Mouse (Mus musculus): ENCODE data around the gene Glra4. TPM values are rescaled to one million over a fixed set of nuclear protein-coding genes. Genes with fewer than 3 reads are reported as not detected.
"Not testable (repeated sequence)": the region's sequence is repeated elsewhere in the genome, so short reads cannot be mapped to it uniquely, and the experiment has no call there.

Glra4 gene
- total RNA-seq, 1 experiment from 2014 or later = 0.09 TPM

DNA sequence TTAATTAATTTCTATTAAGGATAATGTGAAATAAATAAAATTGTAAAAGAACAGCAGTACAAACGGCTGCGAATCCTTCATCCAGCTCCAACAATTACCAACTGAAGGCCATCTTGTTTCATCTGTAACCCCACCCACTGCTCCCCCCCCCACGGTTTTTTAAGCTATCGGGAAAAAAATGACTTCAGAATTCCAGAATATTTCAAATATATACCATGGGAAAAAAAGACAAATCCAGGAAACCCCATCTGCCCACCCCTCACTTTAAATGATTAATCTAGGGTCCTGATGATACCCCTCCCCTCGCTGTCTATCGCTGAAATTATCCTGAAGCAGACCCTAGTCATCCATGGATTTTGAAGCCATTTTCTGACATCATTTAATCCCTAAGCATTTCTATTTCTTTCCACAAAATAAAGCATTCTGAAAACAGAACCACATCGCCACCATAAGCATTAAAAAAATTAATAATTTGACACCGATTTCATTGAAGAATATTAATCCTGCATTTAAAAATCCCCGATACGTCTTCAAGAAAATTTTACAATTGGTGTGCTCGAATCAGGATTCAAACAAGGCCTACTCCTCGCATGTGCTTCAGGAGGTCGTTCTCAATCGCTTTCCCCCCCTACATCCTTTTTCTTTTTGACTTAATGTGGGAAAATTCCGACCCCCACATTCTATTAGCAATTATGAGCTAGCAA is 39.7 kb downstream of the Glra4 start:
- ATAC-seq (replicated peaks; ENCODE audit: low read depth, poor library complexity, severe bottlenecking) = no peak

DNA sequence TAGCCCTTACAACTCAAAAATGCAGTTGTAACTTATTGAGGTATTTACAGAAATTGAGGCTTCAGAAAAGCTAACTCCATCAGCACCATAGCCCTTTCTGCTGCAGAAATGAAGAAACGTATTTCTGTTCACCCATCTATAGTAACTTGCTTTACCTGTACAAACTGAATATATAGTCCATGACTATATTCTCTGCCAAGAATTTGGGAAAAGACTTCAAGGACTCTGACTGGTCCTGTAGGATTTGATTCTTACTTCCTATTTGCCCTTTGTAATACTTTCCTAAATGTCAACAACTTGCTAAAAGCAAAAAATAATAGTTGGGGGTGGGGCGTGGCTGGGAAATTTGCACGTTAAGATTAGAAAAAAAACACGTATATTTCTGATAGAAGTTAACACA is 47.9 kb downstream of the Glra4 start:
- ATAC-seq (replicated peaks; ENCODE audit: low read depth, poor library complexity, severe bottlenecking) = no peak

DNA sequence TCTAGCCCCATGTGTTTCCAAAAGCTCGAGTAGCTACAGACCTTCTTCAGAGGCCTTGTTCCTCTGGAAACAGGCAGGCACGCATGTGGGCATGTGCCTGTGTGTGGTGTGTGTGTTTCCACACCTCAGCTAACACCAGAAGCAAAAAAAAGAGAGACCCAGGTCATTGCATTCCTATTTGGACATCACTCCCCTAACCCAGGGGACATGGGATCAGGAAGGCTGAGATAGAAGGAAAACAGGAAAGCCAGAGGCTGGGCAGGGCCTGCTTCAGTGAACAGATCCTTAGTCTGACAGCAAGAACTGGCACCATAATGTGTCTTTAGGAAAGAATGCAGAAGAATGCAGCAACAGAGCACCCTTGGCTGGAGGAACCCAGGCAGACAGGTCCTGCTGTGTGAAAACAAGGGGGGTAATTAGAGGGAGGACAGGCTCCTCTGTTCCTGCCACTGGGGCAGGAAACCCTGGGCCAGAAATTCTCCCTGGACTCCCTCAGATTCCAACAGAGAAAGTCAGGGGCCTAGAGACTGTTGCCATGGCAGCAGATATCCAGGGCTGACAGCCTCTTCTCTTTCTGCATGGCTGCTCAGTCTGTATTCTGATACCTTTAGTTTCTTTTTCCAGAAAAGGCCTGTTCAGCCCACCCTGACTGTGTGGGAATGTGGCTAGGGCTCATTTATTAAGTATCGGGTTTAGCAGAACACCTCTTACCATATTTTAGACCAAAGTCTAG is 65.0 kb downstream of the Glra4 start:
- not testable (repeated sequence) for ATAC-seq (replicated peaks; ENCODE audit: low read depth, poor library complexity, severe bottlenecking)

DNA sequence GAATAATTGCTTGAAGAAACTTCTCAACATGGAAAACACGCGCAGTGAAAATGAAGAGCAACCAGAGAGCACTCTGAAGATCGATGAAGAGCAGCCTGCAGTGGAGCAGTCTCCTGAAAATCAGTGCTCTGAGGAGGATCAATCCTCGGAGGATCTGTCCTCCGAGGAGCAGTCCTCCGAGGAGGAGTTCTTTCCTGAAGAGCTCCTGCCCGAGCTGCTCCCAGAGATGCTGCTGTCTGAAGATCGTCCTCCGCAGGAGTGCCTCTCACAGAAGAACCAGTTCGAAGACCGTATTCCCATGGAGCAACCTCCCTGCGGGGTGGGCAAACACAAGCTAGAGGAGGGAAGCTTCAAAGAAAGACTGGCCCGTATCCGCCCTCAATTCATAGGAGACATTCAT is 71.2 kb downstream of the Glra4 start:
- no peak for ATAC-seq (replicated peaks; ENCODE audit: low read depth, poor library complexity, severe bottlenecking)

DNA sequence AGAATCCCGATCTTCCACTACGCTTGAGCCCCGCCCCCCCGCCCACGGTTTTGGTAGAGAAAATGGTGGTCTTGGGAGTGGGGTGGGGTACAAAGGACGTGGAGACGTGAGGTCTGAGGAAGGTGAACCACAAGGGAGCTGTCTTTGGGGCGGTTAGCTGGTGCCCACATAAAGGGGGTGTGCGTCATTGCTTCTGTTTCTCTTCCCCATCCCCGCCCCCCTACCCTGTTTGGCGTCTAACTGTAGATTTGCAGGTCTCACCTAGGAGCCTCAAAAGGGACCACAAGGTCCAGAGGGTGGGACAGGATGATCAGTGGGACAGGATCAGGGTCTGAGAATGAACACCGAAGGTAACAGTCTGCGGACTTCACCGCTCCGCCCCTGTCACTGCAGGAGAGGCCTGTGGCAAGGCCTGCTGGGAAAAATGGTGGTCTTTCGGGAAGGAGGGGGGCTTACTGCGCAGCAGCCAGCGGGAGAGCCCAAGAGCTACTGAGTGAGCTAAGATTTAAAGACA is 71.7 kb downstream of the Glra4 start:
- ATAC-seq (replicated peaks; ENCODE audit: low read depth, poor library complexity, severe bottlenecking) = peak; percentile 85

Other genes starting within 250 kb of the Glra4 start
- not detected in 2 replicates for gene Kir3dl2, start 236.1 kb downstream of the Glra4 start, total RNA-seq (2017)
- 5.0 and 8.1 TPM in 2 replicates for gene Tceal3, start 189.3 kb downstream of the Glra4 start, total RNA-seq (2017)
- gene Tceal1, start 72.2 kb downstream of the Glra4 start, total RNA-seq (2017) = 2.5 and 5.3 TPM in 2 replicates
- gene Morf4l2, start 36.5 kb downstream of the Glra4 start, total RNA-seq (2017) = 569 and 640 TPM in 2 replicates
- 0.53 and 0.69 TPM in 2 replicates for gene Plp1, start 42.5 kb upstream of the Glra4 start, total RNA-seq (2017)
- not detected in 2 replicates for gene Rab9b, start 88.6 kb upstream of the Glra4 start, total RNA-seq (2017)
- not detected in 2 replicates for gene H2bfm, start 147.2 kb upstream of the Glra4 start, total RNA-seq (2017)
- gene Tmsb15b2, start 195.4 kb upstream of the Glra4 start, total RNA-seq (2017) = not detected in 2 replicates
- 14.8 and 35.9 TPM in 2 replicates for gene Tmsb15l, start 196.7 kb upstream of the Glra4 start, total RNA-seq (2017)
- 5.6 and 12.8 TPM in 2 replicates for gene Tmsb15b1, start 196.7 kb upstream of the Glra4 start, total RNA-seq (2017)
- gene Zcchc18, start 213.0 kb upstream of the Glra4 start, total RNA-seq (2017) = 1.1 TPM in 1 of 2 replicates, not detected in the other